Mouse (Mus musculus) gastrocnemius, adult 2 months (tissue): Measurements from ENCODE around the gene Ereg. TPM values are rescaled to one million over a fixed set of nuclear protein-coding genes. Genes with fewer than 3 reads are reported as not detected.
A peak's percentile ranks its signal among the peaks of the same experiment; 100 is the strongest.

Experiments
- DNase-seq: peaks from one replicate; pipeline ENCODE4 v3.0.0; 2022
- H3K27ac ChIP-seq: fragments of 200-600 bp; 2 replicates; pipeline ENCODE4 v1.8.1; 2022; ENCODE audit warnings: mild to moderate bottlenecking
- H3K4me3 ChIP-seq: fragments of 200-600 bp; 2 replicates; pipeline ENCODE4 v1.8.1; 2022; ENCODE audit warnings: mild to moderate bottlenecking, moderate library complexity
- CTCF ChIP-seq: fragments of 200-600 bp; IDR thresholded peaks from 2 replicates; pipeline ENCODE4 v1.8.1; 2022; ENCODE audit warnings: antibody characterized with exemption, mild to moderate bottlenecking, moderate library complexity
- intact Hi-C: fragments of 180-260 bp; cut with DNase I; formaldehyde crosslinking; loops from one replicate; pipeline ENCODE4 v1.15.1; 2025
- total RNA-seq, 2 experiments: library from RNA; stranded (reverse); gene quantifications; 2 replicates each; pipeline ENCODE4 v1.2.3; 2021

Ereg gene
- total RNA-seq, 2 experiments from 2014 or later: not detected

GRCm38 (mm10) chr5:91123404-91123803 is 49.0 kb downstream of the Ereg start:
- H3K4me3 ChIP-seq: no peak overlapping the region
- no peak for DNase-seq
- intact Hi-C loops: no loop called here
- no peak for TF ChIP-seq CTCF
- no peak overlapping the region for H3K27ac ChIP-seq

- no peak overlapping the region for H3K27ac ChIP-seq
- no peak for TF ChIP-seq CTCF
- intact Hi-C loops: no loop called here
- H3K4me3 ChIP-seq: no peak overlapping the region
- DNase-seq: no peak
Measured at GRCm38 (mm10) chr5:91124140-91124539, 49.7 kb downstream of the Ereg start.

- Histone ChIP-seq H3K4me3 (no peak overlapping the region), H3K27ac (no peak overlapping the region)
- intact Hi-C loops: no loop called here
- TF ChIP-seq CTCF: no peak
- DNase-seq: no peak
Measured at GRCm38 (mm10) chr5:91126623-91127022, 52.2 kb downstream of the Ereg start.

- intact Hi-C loops: no loop called here
- no peak overlapping the region for H3K4me3 ChIP-seq
- no peak for TF ChIP-seq CTCF
- DNase-seq: no peak
- no peak overlapping the region for H3K27ac ChIP-seq
Measured at GRCm38 (mm10) chr5:91134961-91135360, 60.5 kb downstream of the Ereg start.

- intact Hi-C loops: no loop called here
- no peak for TF ChIP-seq CTCF
- no peak overlapping the region for H3K27ac ChIP-seq
- DNase-seq: no peak
- peak overlapping the region; percentile 69 for H3K4me3 ChIP-seq
Measured at GRCm38 (mm10) chr5:91138970-91139369, 64.5 kb downstream of the Ereg start.

- no peak within 1 kb of the TSS for H3K27ac ChIP-seq
- peak within 1 kb of the TSS; percentile 69 for H3K4me3 ChIP-seq
- TF ChIP-seq CTCF: no peak
- intact Hi-C loops: no loop called here
- peak; percentile 55 for DNase-seq
Measured at GRCm38 (mm10) chr5:91139446-91139873, 65.0 kb downstream of the Ereg start, which contains the start of gene Areg. TSS of gene Areg (plus strand) at chr5:91139599.

GRCm38 (mm10) chr5:91140896-91141448 is 66.5 kb downstream of the Ereg start:
- DNase-seq: no peak
- H3K27ac ChIP-seq: no peak overlapping the region
- intact Hi-C loops: no loop called here
- no peak for TF ChIP-seq CTCF
- no peak overlapping the region for H3K4me3 ChIP-seq

Other genes with a start within 250 kb of the Ereg start
- under 1 TPM in 1 of 2 experiments, not detected in 1; 0.26 TPM for gene Cxcl1, start 183.4 kb upstream of the Ereg start, total RNA-seq
- not detected for gene Cxcl2, start 170.8 kb upstream of the Ereg start, total RNA-seq
- 1 to 10 TPM; 6.5 to 6.7 TPM for gene Mthfd2l, start 143.5 kb upstream of the Ereg start, total RNA-seq
- gene Epgn, start 47.2 kb upstream of the Ereg start, total RNA-seq: under 1 TPM; 0.28 to 0.42 TPM
- gene Areg, start 65.0 kb downstream of the Ereg start, total RNA-seq: not detected